Comparison of ENCODE assay signal across 29 mouse cellular contexts in genomic region chr10:92810894-92811293, GRCm38 (mm10).
DNase-seq lines count a peak whose midpoint lies in the region; ATAC-seq and TF ChIP-seq lines count a peak whose summit lies in the region.
"Had no signal": no experiment of that assay in that cellular context is flagged by ENCODE, and none has a peak within 500 bp of the region (broad histone marks: within the 10 kb centered on the region; RNA-seq: fewer than 3 reads in every experiment).

No protein-coding gene starts in this region.

- 39% methylated on average over 9 of the region's 9 CpGs for WGBS in kidney, postnatal 0 days
- WGBS in limb, embryonic 11.5 days: 78% methylated on average over 9 of the region's 9 CpGs

- H3K27ac ChIP-seq in kidney, postnatal 0 days: no peak overlapping the region
- H3K27ac ChIP-seq in limb, embryonic 11.5 days (replicated peaks; ENCODE audit: low read depth, low read length): no peak overlapping the region
- H3K27ac ChIP-seq: embryonic facial prominence, embryonic 15.5 days; forebrain, embryonic 12.5 days; heart, embryonic 10.5 days; heart, embryonic 15.5 days; hindbrain, embryonic 12.5 days; stomach, embryonic 15.5 days had no signal

- TF ChIP-seq CTCF in kidney, postnatal 0 days (IDR thresholded peaks at IDR 0.05; ENCODE audit: low read depth): no peak

- H3K4me1 ChIP-seq in kidney, postnatal 0 days (replicated peaks; ENCODE audit: insufficient read depth, low read length): no peaks in the 10 kb centered on the region
- no peaks in the 10 kb centered on the region for H3K4me1 ChIP-seq in limb, embryonic 11.5 days (ENCODE audit: control insufficient read depth, insufficient read depth, low read length)
- H3K4me1 ChIP-seq: embryonic facial prominence, embryonic 15.5 days; forebrain, embryonic 12.5 days; heart, embryonic 10.5 days; heart, embryonic 15.5 days; hindbrain, embryonic 12.5 days; stomach, embryonic 15.5 days had no signal

- no peaks in the 10 kb centered on the region for H3K9me3 ChIP-seq in kidney, postnatal 0 days (replicated peaks; ENCODE audit: low read length)
- no peaks in the 10 kb centered on the region for H3K9me3 ChIP-seq in limb, embryonic 11.5 days (ENCODE audit: control insufficient read depth, low read length)
- H3K9me3 ChIP-seq: embryonic facial prominence, embryonic 15.5 days; forebrain, embryonic 12.5 days; heart, embryonic 10.5 days; heart, embryonic 15.5 days; hindbrain, embryonic 12.5 days; stomach, embryonic 15.5 days had no signal

- no peaks in the 10 kb centered on the region for H3K36me3 ChIP-seq in kidney, postnatal 0 days (ENCODE audit: insufficient read depth, low read length)
- H3K36me3 ChIP-seq in limb, embryonic 11.5 days (ENCODE audit: control insufficient read depth, insufficient read depth, low read length): no peaks in the 10 kb centered on the region
- H3K36me3 ChIP-seq: embryonic facial prominence, embryonic 15.5 days; forebrain, embryonic 12.5 days; heart, embryonic 10.5 days; heart, embryonic 15.5 days; hindbrain, embryonic 12.5 days; stomach, embryonic 15.5 days had no signal

- H3K9ac ChIP-seq in kidney, postnatal 0 days (ENCODE audit: low read depth, low read length): no peak overlapping the region
- no peak overlapping the region for H3K9ac ChIP-seq in limb, embryonic 11.5 days (ENCODE audit: low read length)
- H3K9ac ChIP-seq: embryonic facial prominence, embryonic 15.5 days; forebrain, embryonic 12.5 days; forebrain, postnatal 0 days; heart, embryonic 15.5 days; hindbrain, embryonic 12.5 days; liver, postnatal 0 days; stomach, embryonic 15.5 days had no signal

- no peaks in the 10 kb centered on the region for H3K27me3 ChIP-seq in kidney, postnatal 0 days (ENCODE audit: insufficient read depth, low read length)
- H3K27me3 ChIP-seq in limb, embryonic 11.5 days (ENCODE audit: control insufficient read depth, insufficient read depth, low read length): no peaks in the 10 kb centered on the region
- H3K27me3 ChIP-seq: embryonic facial prominence, embryonic 15.5 days; forebrain, embryonic 12.5 days; heart, embryonic 15.5 days; hindbrain, embryonic 12.5 days; stomach, embryonic 15.5 days had no signal

- no peak for ATAC-seq in kidney, postnatal 0 days (replicated peaks; ENCODE audit: low FRiP score, low read depth)
- ATAC-seq in limb, embryonic 11.5 days (ENCODE audit: insufficient number of reproducible peaks, low FRiP score, low TSS enrichment, low read depth): peak; percentile 67; the same call in 1 of the 2 replicates
- no peak for ATAC-seq in CD4-positive, CD25-positive, alpha-beta regulatory T cell, adult 4 months
- ATAC-seq: forebrain, postnatal 0 days; intestine, embryonic 16.5 days; liver, postnatal 0 days; midbrain, embryonic 16.5 days had no signal

- no peak overlapping the region for H3K4me2 ChIP-seq in kidney, postnatal 0 days (ENCODE audit: low read length)
- H3K4me2 ChIP-seq in limb, embryonic 11.5 days (ENCODE audit: low read depth, severe bottlenecking): no peak overlapping the region
- H3K4me2 ChIP-seq: embryonic facial prominence, embryonic 15.5 days; forebrain, embryonic 12.5 days; heart, embryonic 15.5 days; hindbrain, embryonic 12.5 days; liver, embryonic 11.5 days; midbrain, embryonic 11.5 days; stomach, embryonic 15.5 days had no signal

- H3K4me3 ChIP-seq in kidney, postnatal 0 days (replicated peaks; ENCODE audit: low read depth, low read length): no peak overlapping the region
- no peak overlapping the region for H3K4me3 ChIP-seq in limb, embryonic 11.5 days (ENCODE audit: low read depth, low read length)
- H3K4me3 ChIP-seq: embryonic facial prominence, embryonic 15.5 days; forebrain, embryonic 12.5 days; heart, embryonic 10.5 days; heart, embryonic 15.5 days; hindbrain, embryonic 12.5 days; stomach, embryonic 15.5 days had no signal

- DNase-seq in embryo, embryonic 10 days (ENCODE audit: low spot score): peak; percentile 41
- DNase-seq in embryo, embryonic 9.5 days (ENCODE audit: extremely low spot score): no peak
- peak; percentile 57 for DNase-seq in kidney, postnatal 0 days (ENCODE audit: low spot score)
- DNase-seq in kidney, postnatal 25 days: no peak
- DNase-seq in limb, embryonic 11.5 days (ENCODE audit: low spot score): peak; percentile 28
- DNase-seq in thymus, postnatal 0 days (ENCODE audit: low spot score): no peak
- DNase-seq: adrenal gland, adult 2 months; adrenal gland, postnatal 36 days; cerebellum, adult 18-20 months; cerebellum, postnatal 10 days; forebrain, postnatal 0 days; gastrocnemius, postnatal 14 days; kidney, postnatal 10 days; left cerebral cortex, postnatal 4 days; liver, postnatal 0 days; lung, postnatal 36 days; right cerebral cortex, postnatal 25 days; thymus, postnatal 14 days had no signal

Comparison
In these comparisons a context has a peak if more than half of its experiments do, and no peak if none do; other contexts are left out.
1. DNase-seq: peak in embryo, embryonic 10 days (single experiment), kidney, postnatal 0 days (single experiment) and limb, embryonic 11.5 days (single experiment); none in embryo, embryonic 9.5 days (single experiment), kidney, postnatal 25 days (0 of 2) and thymus, postnatal 0 days (single experiment).